Mouse (Mus musculus): ENCODE results near the gene Pdgfd. TPM values are rescaled to one million over a fixed set of nuclear protein-coding genes. Genes with fewer than 3 reads are reported as not detected.

Pdgfd gene
- polyA plus RNA-seq, 1 experiment from 2014 or later = 2.7 TPM

DNA sequence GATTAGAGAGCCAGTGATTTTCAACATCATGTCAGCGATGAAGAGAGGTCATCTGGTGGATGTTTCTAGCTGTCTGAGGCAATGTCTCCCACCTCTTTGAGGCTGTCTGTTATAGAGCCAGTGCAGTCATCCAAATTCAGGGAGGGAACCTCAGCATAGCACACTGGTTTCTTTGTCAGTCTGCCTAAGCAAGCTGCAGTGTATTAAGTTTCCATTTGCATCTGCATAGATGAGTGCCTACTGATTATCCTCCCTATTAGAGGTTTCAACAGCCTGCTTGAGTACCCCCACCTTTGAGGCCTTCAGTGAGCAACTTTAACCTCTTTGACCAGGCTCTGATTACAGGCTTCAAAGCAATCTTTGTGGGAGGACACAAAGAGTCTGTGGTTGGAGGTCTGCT lies 118.4 kb downstream of the Pdgfd start:
- no peaks in the 10 kb centered on the region for H3K36me3 ChIP-seq (ENCODE audit: control insufficient read depth, insufficient read depth, low read length)
- H3K9ac ChIP-seq (ENCODE audit: low read depth, low read length) = no peak overlapping the region
- DNase-seq (ENCODE audit: low spot score) (no peak), ATAC-seq (replicated peaks; ENCODE audit: low FRiP score) (no peak)
- no peak overlapping the region for H3K27ac ChIP-seq (ENCODE audit: low read depth, low read length)
- H3K4me1 ChIP-seq (replicated peaks; ENCODE audit: control insufficient read depth, insufficient read depth, low read length) = no peaks in the 10 kb centered on the region
- no peak overlapping the region for H3K4me2 ChIP-seq
- no peaks in the 10 kb centered on the region for H3K27me3 ChIP-seq (replicated peaks; ENCODE audit: control insufficient read depth, insufficient read depth, low read length)
- WGBS = 77% methylated on average over 1 of the region's 1 CpGs
- H3K4me3 ChIP-seq (ENCODE audit: low read depth, low read length) = no peak overlapping the region
- no peaks in the 10 kb centered on the region for H3K9me3 ChIP-seq (ENCODE audit: control insufficient read depth, low read length)

DNA sequence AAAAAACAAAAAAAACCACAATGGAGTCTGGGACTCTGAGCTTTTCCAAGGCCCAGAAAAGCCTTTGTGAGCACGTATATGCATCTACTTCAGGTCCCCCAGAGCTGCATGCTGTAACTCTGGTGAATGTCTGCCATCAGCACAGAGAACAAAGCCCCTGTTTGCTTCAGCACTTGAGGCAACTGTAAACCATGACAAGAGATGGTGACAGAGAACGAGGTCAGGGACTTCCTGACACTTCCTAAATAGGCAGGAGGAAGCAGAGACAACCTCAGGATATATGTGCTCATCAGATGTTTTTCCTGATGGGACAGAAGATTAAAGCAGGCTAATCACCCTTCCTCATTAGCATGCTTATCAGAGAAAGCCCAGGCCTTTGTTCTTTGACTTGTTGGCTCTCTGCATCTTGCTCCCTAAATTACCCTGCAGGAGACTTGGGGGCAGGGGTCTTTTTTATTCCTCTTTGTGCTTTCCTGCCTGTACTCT lies 120.9 kb downstream of the Pdgfd start:
- H3K9me3 ChIP-seq (ENCODE audit: control insufficient read depth, low read length) = no peaks in the 10 kb centered on the region
- H3K27me3 ChIP-seq (replicated peaks; ENCODE audit: control insufficient read depth, insufficient read depth, low read length) = no peaks in the 10 kb centered on the region
- H3K36me3 ChIP-seq (ENCODE audit: control insufficient read depth, insufficient read depth, low read length) = no peaks in the 10 kb centered on the region
- ATAC-seq (replicated peaks; ENCODE audit: low FRiP score) (no peak), DNase-seq (ENCODE audit: low spot score) (no peak)
- H3K4me2 ChIP-seq = no peak overlapping the region
- H3K4me3 ChIP-seq (ENCODE audit: low read depth, low read length) = no peak overlapping the region
- 9% methylated on average over 2 of the region's 2 CpGs for WGBS
- no peaks in the 10 kb centered on the region for H3K4me1 ChIP-seq (replicated peaks; ENCODE audit: control insufficient read depth, insufficient read depth, low read length)
- no peak overlapping the region for H3K9ac ChIP-seq (ENCODE audit: low read depth, low read length)
- no peak overlapping the region for H3K27ac ChIP-seq (ENCODE audit: low read depth, low read length)

DNA sequence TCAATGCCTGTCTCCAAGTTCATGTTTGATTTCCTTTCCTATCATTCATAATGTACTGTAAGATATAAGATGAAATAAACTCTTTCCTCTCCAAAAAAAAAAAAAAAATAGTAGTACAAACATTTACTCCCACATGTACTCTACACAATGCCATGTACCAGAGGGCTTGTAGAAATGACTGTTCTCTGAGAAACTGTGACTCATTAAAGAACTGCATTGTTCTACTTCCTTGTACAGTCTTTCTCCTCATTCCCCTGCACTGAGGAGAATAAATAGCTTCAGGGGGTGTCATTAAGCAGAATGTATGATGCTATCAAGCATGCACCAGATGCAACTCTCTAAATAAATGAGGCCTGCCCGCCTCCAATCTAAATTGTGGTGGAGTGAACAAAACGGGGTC lies 130.2 kb downstream of the Pdgfd start:
- 74% methylated on average over 2 of the region's 2 CpGs for WGBS
- no peaks in the 10 kb centered on the region for H3K36me3 ChIP-seq (ENCODE audit: control insufficient read depth, insufficient read depth, low read length)
- no peak overlapping the region for H3K4me3 ChIP-seq (ENCODE audit: low read depth, low read length)
- ATAC-seq (replicated peaks; ENCODE audit: low FRiP score) (no peak), DNase-seq (ENCODE audit: low spot score) (no peak)
- no peaks in the 10 kb centered on the region for H3K4me1 ChIP-seq (replicated peaks; ENCODE audit: control insufficient read depth, insufficient read depth, low read length)
- no peak overlapping the region for H3K4me2 ChIP-seq
- H3K9ac ChIP-seq (ENCODE audit: low read depth, low read length) = no peak overlapping the region
- H3K27me3 ChIP-seq (replicated peaks; ENCODE audit: control insufficient read depth, insufficient read depth, low read length) = no peaks in the 10 kb centered on the region
- H3K9me3 ChIP-seq (ENCODE audit: control insufficient read depth, low read length) = no peaks in the 10 kb centered on the region
- H3K27ac ChIP-seq (ENCODE audit: low read depth, low read length) = no peak overlapping the region

DNA sequence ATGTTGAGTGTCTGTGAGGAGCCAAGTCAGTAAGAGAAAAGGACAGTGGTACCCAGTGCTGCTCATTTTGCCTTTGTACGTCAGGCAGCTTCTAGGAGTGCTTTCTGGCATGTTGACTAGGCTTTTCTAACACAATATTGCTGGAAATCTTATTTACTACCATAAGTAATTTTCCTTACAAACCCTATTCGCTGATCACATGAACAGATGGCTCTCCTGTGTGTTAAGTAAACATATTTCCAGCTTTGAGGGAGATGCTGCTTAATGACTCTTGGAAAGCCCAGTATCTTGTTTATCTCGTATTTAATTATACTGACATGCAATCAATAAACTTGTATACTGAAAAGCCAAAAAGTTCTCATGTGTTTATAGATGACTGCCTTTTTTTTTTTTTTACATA lies 133.7 kb downstream of the Pdgfd start:
- no peak overlapping the region for H3K4me3 ChIP-seq (ENCODE audit: low read depth, low read length)
- H3K36me3 ChIP-seq (ENCODE audit: control insufficient read depth, insufficient read depth, low read length) = no peaks in the 10 kb centered on the region
- DNase-seq (ENCODE audit: low spot score) = no peak
- WGBS = 80% methylated on average over 3 of the region's 3 CpGs
- no peak overlapping the region for H3K9ac ChIP-seq (ENCODE audit: low read depth, low read length)
- no peak overlapping the region for H3K4me2 ChIP-seq
- no peaks in the 10 kb centered on the region for H3K4me1 ChIP-seq (replicated peaks; ENCODE audit: control insufficient read depth, insufficient read depth, low read length)
- ATAC-seq (replicated peaks; ENCODE audit: low FRiP score) = no peak
- H3K9me3 ChIP-seq (ENCODE audit: control insufficient read depth, low read length) = no peaks in the 10 kb centered on the region
- H3K27me3 ChIP-seq (replicated peaks; ENCODE audit: control insufficient read depth, insufficient read depth, low read length) = no peaks in the 10 kb centered on the region
- H3K27ac ChIP-seq (ENCODE audit: low read depth, low read length) = no peak overlapping the region

DNA sequence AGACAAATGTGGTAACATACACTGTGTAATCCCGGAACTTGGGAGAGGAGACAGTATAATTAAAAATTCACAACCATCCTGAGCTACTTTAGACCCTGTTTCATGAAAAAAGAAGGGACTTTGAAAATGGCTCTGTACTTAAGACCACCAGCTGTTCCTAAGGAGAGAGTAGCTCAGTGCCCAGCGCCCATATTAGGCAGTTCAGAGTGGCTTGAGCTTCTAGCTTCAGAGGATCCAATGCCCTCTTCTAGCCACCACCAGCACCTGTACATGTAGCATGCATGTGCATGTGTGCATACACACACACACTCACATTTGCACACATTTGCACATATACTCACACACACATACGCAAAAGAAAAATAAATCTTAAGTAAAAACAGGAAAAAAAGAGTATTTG lies 136.2 kb downstream of the Pdgfd start:
- Histone ChIP-seq H3K27me3 (replicated peaks; ENCODE audit: control insufficient read depth, insufficient read depth, low read length) (no peaks in the 10 kb centered on the region), H3K36me3 (ENCODE audit: control insufficient read depth, insufficient read depth, low read length) (no peaks in the 10 kb centered on the region), H3K27ac (ENCODE audit: low read depth, low read length) (no peak overlapping the region), H3K4me2 (no peak overlapping the region), H3K9me3 (ENCODE audit: control insufficient read depth, low read length) (no peaks in the 10 kb centered on the region), H3K4me1 (replicated peaks; ENCODE audit: control insufficient read depth, insufficient read depth, low read length) (no peaks in the 10 kb centered on the region), H3K9ac (ENCODE audit: low read depth, low read length) (no peak overlapping the region), H3K4me3 (ENCODE audit: low read depth, low read length) (no peak overlapping the region)
- WGBS = 87% methylated on average over 3 of the region's 3 CpGs
- ATAC-seq (replicated peaks; ENCODE audit: low FRiP score) (no peak), DNase-seq (ENCODE audit: low spot score) (no peak)

DNA sequence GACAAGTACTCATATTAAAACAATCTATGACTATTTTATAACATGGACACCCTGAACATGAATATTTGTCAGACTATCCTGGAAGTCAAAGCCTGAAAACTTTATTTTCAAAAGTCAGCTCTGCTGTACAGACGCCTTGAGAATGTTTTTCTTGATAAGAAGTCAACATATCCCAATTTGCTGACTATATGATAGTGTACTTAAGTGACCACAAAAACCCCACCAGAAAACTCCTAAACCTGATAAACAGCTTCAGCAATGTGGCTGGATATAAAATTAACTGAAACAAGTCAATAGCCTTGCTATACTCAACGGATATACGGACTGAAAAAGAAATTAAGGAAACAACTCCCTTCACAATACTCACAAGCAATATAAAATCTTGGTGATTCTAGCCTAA lies 137.5 kb downstream of the Pdgfd start:
- DNase-seq (ENCODE audit: low spot score) = no peak
- no peak overlapping the region for H3K4me2 ChIP-seq
- H3K27me3 ChIP-seq (replicated peaks; ENCODE audit: control insufficient read depth, insufficient read depth, low read length) = no peaks in the 10 kb centered on the region
- H3K27ac ChIP-seq (ENCODE audit: low read depth, low read length) = no peak overlapping the region
- no peak overlapping the region for H3K4me3 ChIP-seq (ENCODE audit: low read depth, low read length)
- H3K4me1 ChIP-seq (replicated peaks; ENCODE audit: control insufficient read depth, insufficient read depth, low read length) = no peaks in the 10 kb centered on the region
- H3K9ac ChIP-seq (ENCODE audit: low read depth, low read length) = no peak overlapping the region
- peak; percentile 75 for ATAC-seq (replicated peaks; ENCODE audit: low FRiP score)
- no peaks in the 10 kb centered on the region for H3K36me3 ChIP-seq (ENCODE audit: control insufficient read depth, insufficient read depth, low read length)
- H3K9me3 ChIP-seq (ENCODE audit: control insufficient read depth, low read length) = no peaks in the 10 kb centered on the region
- WGBS = 52% methylated on average over 3 of the region's 3 CpGs

DNA sequence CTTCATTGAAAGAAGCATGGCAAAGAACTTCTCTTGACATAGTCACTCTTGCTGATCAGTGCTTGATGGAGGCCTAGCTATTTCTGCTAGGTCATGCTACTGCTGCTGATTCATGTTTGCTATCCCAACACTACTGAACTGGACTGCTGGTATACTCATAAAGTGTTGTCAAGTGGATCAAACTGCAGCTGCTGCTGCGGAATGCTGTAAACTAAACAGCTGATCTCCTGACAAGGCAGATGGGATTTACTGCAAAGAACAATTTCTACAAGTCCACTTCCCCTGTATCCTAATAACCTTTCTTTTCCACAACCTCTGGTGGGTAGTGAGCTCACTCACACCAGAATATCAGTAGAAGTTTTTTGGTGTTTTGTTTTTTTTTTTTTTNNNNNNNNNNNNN lies 148.7 kb downstream of the Pdgfd start:
- ATAC-seq (replicated peaks; ENCODE audit: low FRiP score) (no peak), DNase-seq (ENCODE audit: low spot score) (no peak)
- Histone ChIP-seq H3K4me2 (no peak overlapping the region), H3K9ac (ENCODE audit: low read depth, low read length) (no peak overlapping the region), H3K4me1 (replicated peaks; ENCODE audit: control insufficient read depth, insufficient read depth, low read length) (no peaks in the 10 kb centered on the region), H3K36me3 (ENCODE audit: control insufficient read depth, insufficient read depth, low read length) (no peaks in the 10 kb centered on the region), H3K27ac (ENCODE audit: low read depth, low read length) (no peak overlapping the region), H3K4me3 (ENCODE audit: low read depth, low read length) (no peak overlapping the region), H3K27me3 (replicated peaks; ENCODE audit: control insufficient read depth, insufficient read depth, low read length) (no peaks in the 10 kb centered on the region), H3K9me3 (ENCODE audit: control insufficient read depth, low read length) (no peaks in the 10 kb centered on the region)
- WGBS = 86% methylated on average over 1 of the region's 1 CpGs

DNA sequence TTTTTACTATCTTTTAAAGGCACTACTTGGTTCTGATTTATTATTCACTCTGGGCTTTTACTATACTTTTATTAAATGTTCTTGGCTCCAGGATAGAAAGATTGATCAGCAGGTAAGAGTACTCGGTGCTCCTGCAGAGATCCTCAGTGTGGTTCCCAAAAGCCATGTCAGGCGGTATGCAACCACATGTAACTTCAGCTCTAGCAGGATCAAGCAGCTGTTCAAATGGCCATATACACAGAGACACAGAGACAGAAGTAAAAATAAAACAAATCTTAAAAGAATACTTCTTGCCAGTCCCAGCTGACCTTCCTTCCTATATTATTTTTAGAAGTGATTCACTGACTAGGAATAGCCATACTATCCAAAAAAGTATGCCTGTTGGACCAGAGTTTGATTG lies 157.0 kb downstream of the Pdgfd start:
- 79% methylated on average over 2 of the region's 2 CpGs for WGBS

DNA sequence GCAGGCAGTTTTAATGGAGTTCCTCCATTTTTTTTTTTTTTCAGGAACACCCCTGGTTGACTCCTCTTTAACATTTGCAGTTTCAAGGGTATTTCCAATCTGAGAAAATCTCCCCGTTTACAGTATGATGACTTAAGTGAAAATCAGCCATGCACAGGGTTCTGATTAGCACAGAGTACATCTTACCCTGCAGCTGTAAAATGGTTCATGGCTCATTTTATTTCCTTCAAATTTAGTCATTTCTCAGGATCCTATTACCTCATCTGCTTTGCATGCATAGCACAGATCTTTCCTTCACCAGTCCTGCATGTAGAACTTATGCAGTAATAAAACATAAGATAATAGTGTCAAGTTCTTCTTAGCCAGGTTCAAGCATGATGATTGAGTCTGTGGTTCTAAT lies 165.1 kb downstream of the Pdgfd start:
- Histone ChIP-seq H3K27ac (ENCODE audit: low read depth, low read length) (no peak overlapping the region), H3K36me3 (ENCODE audit: control insufficient read depth, insufficient read depth, low read length) (no peaks in the 10 kb centered on the region), H3K27me3 (replicated peaks; ENCODE audit: control insufficient read depth, insufficient read depth, low read length) (no peaks in the 10 kb centered on the region), H3K4me2 (no peak overlapping the region), H3K4me3 (ENCODE audit: low read depth, low read length) (no peak overlapping the region), H3K9me3 (ENCODE audit: control insufficient read depth, low read length) (no peaks in the 10 kb centered on the region), H3K9ac (ENCODE audit: low read depth, low read length) (no peak overlapping the region), H3K4me1 (replicated peaks; ENCODE audit: control insufficient read depth, insufficient read depth, low read length) (no peaks in the 10 kb centered on the region)
- 74% methylated on average over 1 of the region's 1 CpGs for WGBS
- ATAC-seq (replicated peaks; ENCODE audit: low FRiP score) (no peak), DNase-seq (ENCODE audit: low spot score) (no peak)

More for the DNA sequence above, 157.0 kb downstream of the Pdgfd start:
- ATAC-seq (replicated peaks; ENCODE audit: low FRiP score) (no peak), DNase-seq (ENCODE audit: low spot score) (no peak)
- H3K27ac ChIP-seq (ENCODE audit: low read depth, low read length) = no peak overlapping the region
- H3K4me2 ChIP-seq = no peak overlapping the region
- no peaks in the 10 kb centered on the region for H3K4me1 ChIP-seq (replicated peaks; ENCODE audit: control insufficient read depth, insufficient read depth, low read length)
- no peak overlapping the region for H3K9ac ChIP-seq (ENCODE audit: low read depth, low read length)
- no peaks in the 10 kb centered on the region for H3K9me3 ChIP-seq (ENCODE audit: control insufficient read depth, low read length)
- no peaks in the 10 kb centered on the region for H3K36me3 ChIP-seq (ENCODE audit: control insufficient read depth, insufficient read depth, low read length)
- H3K27me3 ChIP-seq (replicated peaks; ENCODE audit: control insufficient read depth, insufficient read depth, low read length) = no peaks in the 10 kb centered on the region
- no peak overlapping the region for H3K4me3 ChIP-seq (ENCODE audit: low read depth, low read length)
